Mouse (Mus musculus) mesoderm, embryonic 11.5 days (tissue): ENCODE measurements around the gene Bend5.

Experiments used
- DNase-seq: peaks from one replicate; pipeline ENCODE4 v3.0.0-alpha.2; 2012; ENCODE audit warnings: low read depth, low spot score

Bend5 gene

GRCm38 (mm10) chr4:111441709-111442108 lies 26.9 kb downstream of the Bend5 start:
- DNase-seq: no peak

- no peak for DNase-seq
Observed at GRCm38 (mm10) chr4:111442435-111443238, 27.8 kb downstream of the Bend5 start.

GRCm38 (mm10) chr4:111443906-111444615 lies 29.3 kb downstream of the Bend5 start:
- DNase-seq: no peak

GRCm38 (mm10) chr4:111444616-111445160 lies 29.9 kb downstream of the Bend5 start:
- DNase-seq: peak; percentile 17

GRCm38 (mm10) chr4:111447918-111448317 lies 33.1 kb downstream of the Bend5 start:
- no peak for DNase-seq

GRCm38 (mm10) chr4:111448586-111448985 lies 33.8 kb downstream of the Bend5 start:
- DNase-seq: no peak

- no peak for DNase-seq
Observed at GRCm38 (mm10) chr4:111449442-111450199, 34.8 kb downstream of the Bend5 start.

GRCm38 (mm10) chr4:111451283-111451918 lies 36.6 kb downstream of the Bend5 start:
- no peak for DNase-seq

GRCm38 (mm10) chr4:111452192-111452591 lies 37.4 kb downstream of the Bend5 start:
- no peak for DNase-seq

GRCm38 (mm10) chr4:111453275-111453674 lies 38.5 kb downstream of the Bend5 start:
- no peak for DNase-seq

GRCm38 (mm10) chr4:111455621-111456020 lies 40.8 kb downstream of the Bend5 start:
- DNase-seq: no peak

GRCm38 (mm10) chr4:111457568-111457967 lies 42.8 kb downstream of the Bend5 start:
- no peak for DNase-seq

GRCm38 (mm10) chr4:111467293-111467773 lies 52.5 kb downstream of the Bend5 start:
- DNase-seq: no peak

GRCm38 (mm10) chr4:111467796-111468195 lies 53.0 kb downstream of the Bend5 start:
- no peak for DNase-seq

GRCm38 (mm10) chr4:111469847-111470246 lies 55.0 kb downstream of the Bend5 start:
- DNase-seq: no peak

GRCm38 (mm10) chr4:111471726-111472125 lies 56.9 kb downstream of the Bend5 start:
- no peak for DNase-seq

- DNase-seq: no peak
Observed at GRCm38 (mm10) chr4:111472511-111472910, 57.7 kb downstream of the Bend5 start.

GRCm38 (mm10) chr4:111473014-111473413 lies 58.2 kb downstream of the Bend5 start:
- no peak for DNase-seq

GRCm38 (mm10) chr4:111475374-111475971 lies 60.7 kb downstream of the Bend5 start:
- no peak for DNase-seq

- DNase-seq: no peak
Observed at GRCm38 (mm10) chr4:111477507-111477906, 62.7 kb downstream of the Bend5 start.

GRCm38 (mm10) chr4:111483499-111483898 lies 68.7 kb downstream of the Bend5 start:
- DNase-seq: no peak
